Mouse (Mus musculus) lung, embryonic 16.5 days (tissue): ENCODE data around the gene Jun. TPM values are rescaled to one million over a fixed set of nuclear protein-coding genes. Genes with fewer than 3 reads are reported as not detected.

Source experiments
- ATAC-seq: fragments of 200-750 bp; cut with Nextera tagmentation; 2 replicates; pipeline ENCODE4 v1.8.0; 2017; ENCODE audit warnings: low read depth, mild to moderate bottlenecking, moderate library complexity
- H3K27ac ChIP-seq: fragments of 300-500 bp; sonication (generic); 2 replicates; pipeline ENCODE4 v1.5.1; 2014; ENCODE audit warnings: mild to moderate bottlenecking, control low read depth, low read length
- H3K27me3 ChIP-seq: fragments of 300-500 bp; sonication (generic); 2 replicates; pipeline ENCODE4 v1.6.1; 2014; ENCODE audit warnings: low read depth, low read length, mixed read lengths; ENCODE audit not compliant: control insufficient read depth, insufficient read depth
- H3K36me3 ChIP-seq: fragments of 300-500 bp; sonication (generic); 2 replicates; pipeline ENCODE4 v1.6.1; 2014; ENCODE audit warnings: low read length; ENCODE audit not compliant: control insufficient read depth, insufficient read depth
- H3K4me1 ChIP-seq: fragments of 300-500 bp; sonication (generic); replicated peaks from 2 replicates; pipeline ENCODE4 v1.6.1; 2014; ENCODE audit warnings: low read length, mixed read lengths; ENCODE audit not compliant: control insufficient read depth, insufficient read depth
- H3K4me2 ChIP-seq: fragments of 300-500 bp; sonication (generic); 2 replicates; pipeline ENCODE4 v1.6.1; 2014; ENCODE audit warnings: low read depth, low read length, control low read depth
- H3K4me3 ChIP-seq: fragments of 300-500 bp; sonication (generic); 2 replicates; pipeline ENCODE4 v1.5.1; 2014; ENCODE audit warnings: mild to moderate bottlenecking, low read length, control low read depth
- H3K9ac ChIP-seq: fragments of 300-500 bp; sonication (generic); 2 replicates; pipeline ENCODE4 v1.6.1; 2014; ENCODE audit warnings: low read length, control low read depth
- H3K9me3 ChIP-seq: fragments of 300-500 bp; sonication (generic); 2 replicates; pipeline ENCODE4 v1.6.1; 2016; ENCODE audit warnings: low read length; ENCODE audit not compliant: control insufficient read depth
- WGBS: fragments of 180-500 bp; shearing (Covaris S2); extraction: QIAGEN DNeasy Blood & Tissue Kit; methylation state at CpG from one replicate; pipeline ENCODE4 v1.1.7; 2014; 5-methylcytosine and 5-hydroxymethylcytosine counted together
- polyA plus RNA-seq: library from polyadenylated mRNA; unstranded; fragments of >200 nt; fragmentation: Nextera tagmentation; extraction: Ambion mirVana; gene quantifications from 2 replicates; pipeline ENCODE4 v1.2.1, GENCODE M21; 2015

Jun gene
- polyA plus RNA-seq, 1 experiment from 2014 or later, result 119 TPM

- no peak for ATAC-seq
- Histone ChIP-seq H3K9ac (peak overlapping the region; percentile 18; the same call in 1 of the 2 replicates), H3K27ac (peak overlapping the region; percentile 90), H3K4me1 (peaks cover 43% of the 10 kb centered on the region), H3K9me3 (no peaks in the 10 kb centered on the region), H3K36me3 (no peaks in the 10 kb centered on the region), H3K4me2 (no peak overlapping the region), H3K27me3 (no peaks in the 10 kb centered on the region), H3K4me3 (no peak overlapping the region)
- WGBS, result 28% methylated on average over 8 of the region's 8 CpGs
Observed at GRCm38 (mm10) chr4:95081632-95082031, 29.6 kb upstream of the Jun start.

- Histone ChIP-seq H3K9me3 (no peaks in the 10 kb centered on the region), H3K27me3 (no peaks in the 10 kb centered on the region), H3K4me1 (peaks cover 50% of the 10 kb centered on the region), H3K9ac (no peak overlapping the region), H3K4me3 (no peak overlapping the region), H3K27ac (no peak overlapping the region), H3K4me2 (no peak overlapping the region), H3K36me3 (no peaks in the 10 kb centered on the region)
- no peak for ATAC-seq
- 13% methylated on average over 8 of the region's 8 CpGs for WGBS
Observed at GRCm38 (mm10) chr4:95078625-95079024, 26.6 kb upstream of the Jun start.

- Histone ChIP-seq H3K4me1 (peaks cover 28% of the 10 kb centered on the region), H3K27me3 (no peaks in the 10 kb centered on the region), H3K9ac (no peak overlapping the region; the same call in 1 of the 2 replicates), H3K36me3 (no peaks in the 10 kb centered on the region), H3K4me2 (no peak overlapping the region), H3K27ac (peak overlapping the region; percentile 79), H3K4me3 (no peak overlapping the region), H3K9me3 (no peaks in the 10 kb centered on the region)
- ATAC-seq, result peak; percentile 60
- 35% methylated on average over 14 of the region's 14 CpGs for WGBS
Observed at GRCm38 (mm10) chr4:95076279-95076678, 24.3 kb upstream of the Jun start.

GRCm38 (mm10) chr4:95075591-95076002 lies 23.6 kb upstream of the Jun start:
- Histone ChIP-seq H3K27me3 (no peaks in the 10 kb centered on the region), H3K4me3 (peak overlapping the region; percentile 6; the same call in 1 of the 2 replicates), H3K36me3 (no peaks in the 10 kb centered on the region), H3K4me2 (no peak overlapping the region), H3K9ac (no peak overlapping the region), H3K27ac (peak overlapping the region; percentile 79), H3K4me1 (peaks cover 24% of the 10 kb centered on the region), H3K9me3 (no peaks in the 10 kb centered on the region)
- 71% methylated on average over 17 of the region's 17 CpGs for whole genome bisulfite sequencing
- peak; percentile 60 for ATAC-seq

GRCm38 (mm10) chr4:95074319-95074718 lies 22.3 kb upstream of the Jun start:
- WGBS, result 75% methylated on average over 6 of the region's 6 CpGs
- 0 out of 2 replicates have a peak, but pooled peaks have one; percentile 24 for ATAC-seq
- H3K9ac ChIP-seq, result no peak overlapping the region
- no peaks in the 10 kb centered on the region for H3K36me3 ChIP-seq
- H3K27ac ChIP-seq, result peak overlapping the region; percentile 53
- no peaks in the 10 kb centered on the region for H3K9me3 ChIP-seq
- peaks cover 24% of the 10 kb centered on the region for H3K4me1 ChIP-seq
- H3K27me3 ChIP-seq, result no peaks in the 10 kb centered on the region
- no peak overlapping the region for H3K4me2 ChIP-seq
- no peak overlapping the region for H3K4me3 ChIP-seq

- Histone ChIP-seq H3K27me3 (no peaks in the 10 kb centered on the region), H3K36me3 (no peaks in the 10 kb centered on the region), H3K4me2 (no peak overlapping the region), H3K4me1 (peaks cover 15% of the 10 kb centered on the region), H3K9ac (no peak overlapping the region), H3K4me3 (no peak overlapping the region), H3K27ac (no peak overlapping the region), H3K9me3 (no peaks in the 10 kb centered on the region)
- no peak for ATAC-seq
- 60% methylated on average over 10 of the region's 10 CpGs for WGBS
Observed at GRCm38 (mm10) chr4:95073214-95073750, 21.3 kb upstream of the Jun start.

- H3K9me3 ChIP-seq, result no peaks in the 10 kb centered on the region
- peaks cover 4% of the 10 kb centered on the region for H3K4me1 ChIP-seq
- H3K9ac ChIP-seq, result no peak overlapping the region
- no peak overlapping the region for H3K4me3 ChIP-seq
- no peaks in the 10 kb centered on the region for H3K27me3 ChIP-seq
- no peak overlapping the region for H3K27ac ChIP-seq
- WGBS, result 57% methylated on average over 5 of the region's 5 CpGs
- ATAC-seq, result no peak
- no peak overlapping the region for H3K4me2 ChIP-seq
- H3K36me3 ChIP-seq, result no peaks in the 10 kb centered on the region
Observed at GRCm38 (mm10) chr4:95070407-95070806, 18.4 kb upstream of the Jun start.

- Histone ChIP-seq H3K9me3 (no peaks in the 10 kb centered on the region), H3K9ac (no peak overlapping the region), H3K27me3 (no peaks in the 10 kb centered on the region), H3K36me3 (no peaks in the 10 kb centered on the region), H3K4me1 (no peaks in the 10 kb centered on the region), H3K27ac (no peak overlapping the region), H3K4me3 (no peak overlapping the region), H3K4me2 (no peak overlapping the region)
- 64% methylated on average over 8 of the region's 8 CpGs for WGBS
- peak; percentile 28; the same call in 1 of the 2 replicates for ATAC-seq
Observed at GRCm38 (mm10) chr4:95068045-95068948, 16.3 kb upstream of the Jun start.

- ATAC-seq, result no peak
- H3K4me1 ChIP-seq, result no peaks in the 10 kb centered on the region; the same call in 1 of the 2 replicates
- 81% methylated on average over 2 of the region's 2 CpGs for WGBS
Observed at GRCm38 (mm10) chr4:95063609-95064210, 11.7 kb upstream of the Jun start.

More at GRCm38 (mm10) chr4:95063609-95064210, 11.7 kb upstream of the Jun start:
- Histone ChIP-seq H3K36me3 (no peaks in the 10 kb centered on the region), H3K4me3 (no peak overlapping the region), H3K27ac (no peak overlapping the region), H3K27me3 (no peaks in the 10 kb centered on the region), H3K9ac (no peak overlapping the region), H3K9me3 (no peaks in the 10 kb centered on the region), H3K4me2 (no peak overlapping the region)
